Mouse (Mus musculus): Measurements from ENCODE around the gene Cela3a. TPM values are rescaled to one million over a fixed set of nuclear protein-coding genes. Genes with fewer than 3 reads are reported as not detected.

Gene Cela3a
- polyA plus RNA-seq, 1 experiment: not detected

DNA sequence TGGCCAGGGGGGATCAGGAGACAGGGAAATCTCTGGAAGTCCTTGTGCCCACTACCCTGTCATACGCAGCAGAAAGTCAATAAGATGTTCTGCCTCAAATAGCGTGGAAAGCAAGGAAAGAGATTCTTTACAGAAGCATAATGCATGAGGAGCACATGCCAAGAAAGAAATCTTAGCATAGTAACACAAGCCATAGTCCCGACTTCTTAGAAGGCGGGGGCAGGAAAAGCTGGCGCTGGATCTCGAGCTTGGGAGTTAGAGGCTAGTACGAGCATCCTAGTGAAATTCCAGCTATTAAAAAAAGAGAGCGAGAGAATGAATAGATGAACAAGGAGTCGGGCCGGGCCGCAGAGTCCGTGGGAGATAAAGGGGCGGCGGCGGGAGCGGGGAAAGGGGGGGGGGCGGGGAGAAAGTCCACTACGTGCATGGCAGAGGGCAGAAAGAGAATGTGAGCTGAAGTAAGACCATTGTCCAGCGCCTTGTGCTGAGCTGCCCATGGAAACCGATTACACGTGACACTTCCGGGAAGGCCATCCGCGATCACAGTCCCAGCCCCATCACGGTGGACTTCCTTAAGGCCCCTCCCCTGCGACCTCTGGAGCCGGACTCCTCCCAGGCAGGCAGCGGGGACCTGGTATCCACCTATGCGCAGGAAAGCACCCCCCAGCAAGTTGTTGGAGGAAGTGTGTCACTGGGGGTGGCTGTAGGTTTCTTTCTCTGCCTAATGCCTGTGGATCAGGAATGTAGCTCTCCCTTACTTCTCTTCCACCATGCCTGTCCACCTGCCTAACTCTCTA, 39.4 kb downstream of the Cela3a start:
- H3K4me1 ChIP-seq (ENCODE audit: control insufficient read depth, insufficient read depth, insufficient read length, low read length): peaks cover 22% of the 10 kb centered on the region
- H3K27ac ChIP-seq (replicated peaks; ENCODE audit: low read depth, low read length): peak overlapping the region; percentile 82
- H3K4me3 ChIP-seq (ENCODE audit: insufficient read depth, low read depth, low read length): peak overlapping the region; percentile 43

DNA sequence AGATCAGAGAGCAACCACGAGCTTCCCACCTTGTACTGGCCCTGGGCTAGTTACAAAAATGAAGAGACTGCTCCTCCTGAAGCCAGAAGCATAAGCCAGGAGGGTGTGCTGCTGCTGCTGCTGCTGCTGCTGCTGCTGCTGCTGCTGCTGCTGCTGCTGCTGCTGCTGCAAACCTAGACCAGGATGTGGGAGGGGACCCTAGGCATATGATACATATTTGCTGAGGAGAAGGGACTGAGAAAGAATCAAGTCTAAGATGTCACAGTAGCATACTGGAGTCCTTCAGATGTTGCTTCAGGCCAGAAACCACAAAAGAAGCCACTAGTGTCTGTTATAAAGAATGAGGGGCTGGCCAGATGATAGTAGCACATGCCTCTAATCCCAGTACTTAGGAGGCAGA, 41.4 kb downstream of the Cela3a start:
- Histone ChIP-seq H3K4me3 (ENCODE audit: insufficient read depth, low read depth, low read length) (peak overlapping the region; percentile 22; the same call in 1 of the 2 replicates), H3K4me1 (ENCODE audit: control insufficient read depth, insufficient read depth, insufficient read length, low read length) (peaks cover 13% of the 10 kb centered on the region), H3K27ac (replicated peaks; ENCODE audit: low read depth, low read length) (peak overlapping the region; percentile 64)

DNA sequence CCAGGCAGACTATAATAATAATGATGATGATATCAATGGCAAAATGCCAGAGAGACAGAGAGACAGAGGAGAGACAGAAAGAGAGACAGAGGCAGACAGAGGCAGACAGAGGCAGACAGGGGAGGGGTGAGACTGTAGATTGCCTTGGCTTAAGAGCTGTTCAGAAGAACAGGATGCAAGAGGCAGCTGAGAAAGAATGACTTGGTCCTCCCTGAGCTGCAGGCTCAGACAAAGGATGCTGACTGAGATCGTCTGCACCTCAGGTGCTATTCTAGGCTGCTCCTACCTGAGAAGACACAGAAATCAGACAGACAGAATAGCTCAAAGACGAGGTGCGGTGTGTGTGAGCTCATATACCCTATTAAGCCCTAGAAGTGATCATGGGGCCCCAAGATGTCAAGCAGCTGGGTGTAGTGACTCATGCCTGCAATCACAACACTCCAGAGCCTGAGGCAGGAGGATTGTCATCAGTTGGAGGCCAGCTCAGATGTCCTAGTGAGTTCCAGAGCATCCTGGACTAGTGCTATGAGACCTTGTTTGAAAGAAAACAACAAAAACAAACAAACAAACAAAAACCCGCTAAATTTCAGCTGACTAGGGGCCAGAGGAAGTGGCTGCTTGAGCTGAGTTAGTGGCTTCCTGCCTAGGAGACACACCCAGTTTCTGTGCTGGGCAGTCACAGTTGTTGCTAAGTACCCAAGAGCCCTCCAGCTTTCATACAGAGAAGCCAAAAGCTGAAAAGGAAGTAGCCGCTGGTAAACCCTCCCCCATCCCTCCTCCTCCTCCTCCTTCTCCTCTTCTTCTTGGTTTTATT, 42.1 kb downstream of the Cela3a start:
- peak overlapping the region; percentile 82 for H3K27ac ChIP-seq (replicated peaks; ENCODE audit: low read depth, low read length)
- peak overlapping the region; percentile 22; the same call in 1 of the 2 replicates for H3K4me3 ChIP-seq (ENCODE audit: insufficient read depth, low read depth, low read length)
- peaks cover 12% of the 10 kb centered on the region for H3K4me1 ChIP-seq (ENCODE audit: control insufficient read depth, insufficient read depth, insufficient read length, low read length)

DNA sequence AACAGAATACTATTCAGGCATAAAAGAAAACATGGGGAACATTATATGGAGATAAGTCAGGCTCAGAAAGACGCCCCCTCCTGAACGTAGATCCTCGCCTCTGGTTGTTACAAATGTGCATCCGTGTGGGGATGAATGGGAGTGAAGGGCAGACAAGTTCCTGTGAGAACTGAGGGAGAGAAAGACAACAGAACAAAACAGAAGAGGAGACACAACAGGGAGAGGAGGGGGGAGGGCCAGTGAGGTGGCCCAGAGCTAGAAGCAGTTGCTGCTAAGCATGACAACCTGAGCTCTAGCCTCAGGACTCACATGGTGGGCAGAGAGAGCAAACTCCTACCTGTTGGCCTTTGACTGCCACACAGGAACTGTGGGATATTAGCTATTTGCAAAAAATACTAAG, 43.5 kb downstream of the Cela3a start:
- peak overlapping the region; percentile 77 for H3K27ac ChIP-seq (replicated peaks; ENCODE audit: low read depth, low read length)
- peaks cover 10% of the 10 kb centered on the region for H3K4me1 ChIP-seq (ENCODE audit: control insufficient read depth, insufficient read depth, insufficient read length, low read length)
- H3K4me3 ChIP-seq (ENCODE audit: insufficient read depth, low read depth, low read length): no peak overlapping the region

DNA sequence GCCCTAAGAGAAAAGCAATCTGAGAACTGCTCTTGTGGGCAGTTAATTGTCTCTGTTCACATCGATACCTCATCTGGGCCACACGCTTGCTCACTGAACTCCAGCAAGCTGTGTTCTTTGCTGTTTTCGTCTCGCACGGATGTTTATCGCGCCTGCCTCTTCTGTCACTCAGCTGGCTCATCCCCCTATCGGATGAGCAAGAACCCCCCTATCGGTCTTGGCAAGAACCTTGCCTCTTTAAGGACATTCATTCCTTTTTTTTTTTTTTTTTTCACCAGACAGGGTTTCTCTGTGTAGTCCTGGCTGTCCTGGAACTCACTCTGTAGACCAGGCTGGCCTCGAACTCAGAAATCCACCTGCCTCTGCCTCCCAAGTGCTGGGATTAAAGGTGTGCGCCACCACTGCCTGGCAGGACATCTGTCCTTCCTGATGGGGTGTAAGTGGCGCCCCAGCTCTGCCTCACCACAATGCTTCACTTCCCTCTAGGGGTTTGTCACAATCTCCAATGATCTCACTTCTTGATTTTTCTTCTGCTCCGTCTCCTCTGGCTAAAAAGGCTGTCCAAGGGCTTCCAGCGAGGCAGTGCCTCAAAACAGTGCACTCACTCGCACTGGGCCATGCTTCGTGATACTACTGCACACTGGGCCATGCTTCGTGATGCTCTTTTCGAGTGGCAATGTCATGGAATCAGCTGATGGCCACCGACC, 44.1 kb downstream of the Cela3a start:
- Histone ChIP-seq H3K27ac (replicated peaks; ENCODE audit: low read depth, low read length) (peak overlapping the region; percentile 77), H3K4me3 (ENCODE audit: insufficient read depth, low read depth, low read length) (no peak overlapping the region), H3K4me1 (ENCODE audit: control insufficient read depth, insufficient read depth, insufficient read length, low read length) (peaks cover 9% of the 10 kb centered on the region)

DNA sequence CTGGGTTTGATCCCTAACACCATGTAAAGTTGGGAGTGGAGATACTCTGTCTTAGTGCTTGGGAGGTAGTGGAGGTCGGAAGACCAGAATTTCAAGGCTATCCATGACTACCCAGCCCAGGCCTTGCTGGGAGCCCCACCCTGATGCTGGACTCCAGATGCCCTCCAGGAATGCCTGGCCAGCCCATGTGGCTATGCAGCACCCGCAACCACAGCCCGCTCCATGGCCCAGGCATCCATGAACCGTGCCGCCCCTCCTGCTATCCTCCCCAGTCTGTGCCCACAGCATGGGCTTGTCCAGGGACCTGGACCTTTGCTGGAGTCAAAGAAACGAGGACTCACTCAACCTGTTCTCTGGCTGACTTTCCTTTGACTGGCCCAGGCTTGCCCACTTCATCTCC, 44.8 kb downstream of the Cela3a start:
- peak overlapping the region; percentile 34 for H3K27ac ChIP-seq (replicated peaks; ENCODE audit: low read depth, low read length)
- no peak overlapping the region for H3K4me3 ChIP-seq (ENCODE audit: insufficient read depth, low read depth, low read length)
- peaks cover 7% of the 10 kb centered on the region for H3K4me1 ChIP-seq (ENCODE audit: control insufficient read depth, insufficient read depth, insufficient read length, low read length)

DNA sequence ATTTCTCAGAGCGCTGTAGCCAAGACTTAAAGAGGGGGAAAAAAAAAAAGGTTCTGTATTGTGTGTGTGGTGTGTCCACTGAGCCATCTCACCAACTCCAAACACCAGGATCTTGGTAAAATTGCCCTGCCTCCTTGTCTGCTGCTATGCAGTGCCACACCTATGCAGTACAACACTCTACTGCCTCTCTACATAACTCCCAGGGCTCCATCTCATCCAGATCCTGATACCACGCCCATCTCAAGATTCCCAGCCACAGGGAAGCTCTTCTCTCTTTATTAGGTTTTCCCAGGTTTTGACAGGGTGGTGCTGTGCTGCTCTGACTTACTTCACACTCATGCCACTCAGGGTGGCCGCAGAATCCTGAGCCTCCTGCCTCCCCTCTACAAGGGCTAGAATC, 48.6 kb downstream of the Cela3a start:
- H3K4me1 ChIP-seq (ENCODE audit: control insufficient read depth, insufficient read depth, insufficient read length, low read length): no peaks in the 10 kb centered on the region
- H3K4me3 ChIP-seq (ENCODE audit: insufficient read depth, low read depth, low read length): no peak overlapping the region
- no peak overlapping the region for H3K27ac ChIP-seq (replicated peaks; ENCODE audit: low read depth, low read length)

DNA sequence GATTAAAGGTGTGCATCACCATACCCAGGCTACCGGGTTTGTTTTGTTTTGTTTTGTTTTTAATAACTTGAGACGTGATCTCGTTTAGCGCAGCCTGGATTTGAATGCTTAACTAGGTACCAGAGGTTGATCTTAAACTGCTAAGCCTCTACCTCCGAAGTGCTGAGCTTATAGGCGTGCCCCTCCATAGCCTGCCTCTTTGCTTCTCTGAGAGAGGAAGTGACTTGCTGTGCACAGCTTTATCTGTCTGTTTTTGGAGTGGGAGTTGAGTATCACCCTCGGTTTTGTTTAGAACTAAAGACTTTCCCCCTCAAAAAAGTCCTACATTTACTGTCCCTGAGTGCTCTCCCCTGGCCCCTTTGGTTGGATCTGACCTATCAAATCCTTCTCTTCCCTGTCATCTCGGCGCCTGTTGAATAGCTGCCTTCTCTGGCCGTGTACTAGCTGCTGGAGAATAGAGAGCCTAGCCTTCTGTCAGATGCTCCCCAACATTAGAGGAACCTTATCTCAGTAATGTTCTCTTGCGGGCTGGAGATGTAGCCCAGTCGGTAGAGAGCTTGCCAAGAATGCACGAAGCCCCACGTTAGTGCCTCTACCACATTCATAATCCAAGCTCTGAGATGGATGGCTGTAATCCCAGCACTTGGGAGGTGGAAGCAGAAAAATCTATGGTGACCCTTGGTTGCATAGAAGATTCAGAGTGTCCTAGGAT, 51.1 kb downstream of the Cela3a start:
- Histone ChIP-seq H3K4me3 (ENCODE audit: insufficient read depth, low read depth, low read length) (no peak overlapping the region), H3K27ac (replicated peaks; ENCODE audit: low read depth, low read length) (peak overlapping the region; percentile 23; the same call in 1 of the 2 replicates), H3K4me1 (ENCODE audit: control insufficient read depth, insufficient read depth, insufficient read length, low read length) (peaks cover 3% of the 10 kb centered on the region; the same call in 1 of the 2 replicates)

DNA sequence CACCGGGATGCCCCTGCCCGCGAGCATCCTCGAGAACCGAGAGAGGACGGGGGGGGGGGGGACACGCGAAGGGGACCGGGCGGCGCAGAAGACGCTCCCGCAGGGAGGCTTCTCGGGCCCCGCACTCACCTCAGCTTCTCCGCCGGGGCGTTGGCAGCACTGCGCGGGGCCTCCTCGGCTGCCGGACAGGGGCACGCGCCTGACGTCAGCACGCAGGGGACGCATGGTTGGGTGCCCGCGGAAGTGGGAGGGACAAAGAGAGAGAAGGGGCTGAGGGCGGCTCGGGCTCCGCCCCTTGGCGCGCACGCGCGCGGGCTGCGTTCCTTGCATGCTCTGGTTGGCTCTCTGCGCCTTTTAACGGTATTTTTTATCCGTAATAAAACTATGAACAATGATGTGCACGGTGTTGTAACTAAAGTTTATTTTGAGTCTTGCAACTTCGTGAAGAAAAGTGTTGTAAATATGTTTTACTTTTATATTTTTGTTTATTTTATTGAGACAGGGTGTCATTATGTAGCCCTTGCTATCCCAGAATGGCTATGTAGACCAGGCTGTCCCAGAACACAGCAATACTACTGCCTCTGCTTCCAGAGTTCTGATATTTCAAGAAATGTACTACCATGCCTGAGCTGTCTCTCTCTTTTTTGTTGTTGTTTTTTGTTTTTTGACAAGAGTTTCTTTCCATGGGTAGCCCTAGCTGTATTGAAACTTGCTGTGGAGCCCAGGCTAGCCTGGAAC, 51.9 kb downstream of the Cela3a start, which contains the start of gene Cdc42:
TSS of gene Cdc42 (minus strand) at position 204 of the 738 bp plus-strand sequence.
- peaks cover 4% of the 10 kb centered on the region for H3K4me1 ChIP-seq (ENCODE audit: control insufficient read depth, insufficient read depth, insufficient read length, low read length)
- H3K27ac ChIP-seq (replicated peaks; ENCODE audit: low read depth, low read length): peak within 1 kb of the TSS; percentile 84
- H3K4me3 ChIP-seq (ENCODE audit: insufficient read depth, low read depth, low read length): peak within 1 kb of the TSS; percentile 79

DNA sequence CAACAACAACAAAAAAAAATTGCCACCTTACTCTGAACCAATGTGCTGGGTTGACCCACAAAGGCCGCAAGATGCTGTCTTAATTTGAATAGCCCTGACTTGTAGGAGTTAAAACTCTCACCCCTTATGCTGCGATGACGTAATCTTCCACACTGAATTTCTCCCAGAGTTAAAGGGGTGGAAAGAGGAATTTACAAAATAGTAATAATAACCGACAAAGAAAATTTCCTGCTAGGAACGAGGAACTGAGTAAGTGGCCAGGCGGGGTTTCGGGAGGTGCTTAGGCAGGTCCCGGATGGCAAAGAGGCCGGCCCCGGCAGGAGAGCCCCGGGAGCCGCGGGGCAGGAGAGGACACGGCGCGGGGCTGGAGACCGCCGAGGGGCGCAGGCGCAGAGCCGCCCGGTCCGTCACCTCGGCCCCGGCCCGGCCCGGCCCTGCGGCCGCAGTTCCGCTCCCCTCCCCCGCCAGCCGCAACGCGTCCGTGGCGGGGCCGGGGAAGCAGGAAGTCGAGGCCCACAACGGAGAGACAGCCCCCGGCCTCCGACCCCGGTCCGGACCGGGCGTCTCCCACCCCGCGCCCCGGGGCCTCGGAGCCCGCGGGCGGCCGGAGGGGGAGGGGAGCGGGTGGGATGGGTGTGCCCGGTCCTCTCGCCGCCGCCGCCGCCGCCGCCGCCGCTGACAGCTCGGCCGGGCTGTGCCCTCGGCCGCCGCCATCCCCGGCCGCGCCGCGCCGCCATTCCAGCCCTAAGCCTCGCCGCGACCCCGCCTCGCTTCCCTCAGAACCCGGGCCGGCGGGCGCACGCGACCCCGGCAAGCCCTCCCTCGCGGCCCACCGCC, 52.7 kb downstream of the Cela3a start:
- peaks cover 4% of the 10 kb centered on the region for H3K4me1 ChIP-seq (ENCODE audit: control insufficient read depth, insufficient read depth, insufficient read length, low read length)
- H3K27ac ChIP-seq (replicated peaks; ENCODE audit: low read depth, low read length): peak overlapping the region; percentile 84
- H3K4me3 ChIP-seq (ENCODE audit: insufficient read depth, low read depth, low read length): peak overlapping the region; percentile 79
